Mouse (Mus musculus) cerebellum, adult 11 months (tissue): Measurements from ENCODE around the gene Fblim1.
A peak's percentile ranks its signal among the peaks of the same experiment; 100 is the strongest.
"Not testable (repeated sequence)": the region's sequence is repeated elsewhere in the genome, so short reads cannot be mapped to it uniquely, and the experiment has no call there.

Experiments
- DNase-seq: peaks from one replicate; pipeline ENCODE4 v3.0.0; 2022

The Fblim1 gene

DNA sequence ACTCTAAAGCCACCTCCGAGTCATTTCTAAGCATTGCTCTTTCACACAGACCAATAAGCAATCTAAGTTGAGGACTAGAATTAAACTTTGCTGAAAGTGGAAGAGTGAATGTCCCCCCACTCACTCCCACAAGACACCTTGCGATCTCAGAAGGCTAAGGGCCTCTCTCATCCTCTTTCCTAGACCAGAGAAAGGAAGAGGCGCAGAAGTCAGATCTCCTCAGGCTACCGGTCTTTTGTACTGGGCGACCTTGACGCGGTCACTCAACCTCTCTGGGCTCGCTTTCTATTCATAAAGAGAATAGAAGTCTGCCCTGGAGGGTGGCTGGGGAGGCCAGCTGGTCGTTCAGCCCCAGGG, 7.0 kb downstream of the Fblim1 start:
- no peak for DNase-seq

- no peak for DNase-seq
Observed at GRCm38 (mm10) chr4:141598199-141598893, 7.5 kb downstream of the Fblim1 start.

DNA sequence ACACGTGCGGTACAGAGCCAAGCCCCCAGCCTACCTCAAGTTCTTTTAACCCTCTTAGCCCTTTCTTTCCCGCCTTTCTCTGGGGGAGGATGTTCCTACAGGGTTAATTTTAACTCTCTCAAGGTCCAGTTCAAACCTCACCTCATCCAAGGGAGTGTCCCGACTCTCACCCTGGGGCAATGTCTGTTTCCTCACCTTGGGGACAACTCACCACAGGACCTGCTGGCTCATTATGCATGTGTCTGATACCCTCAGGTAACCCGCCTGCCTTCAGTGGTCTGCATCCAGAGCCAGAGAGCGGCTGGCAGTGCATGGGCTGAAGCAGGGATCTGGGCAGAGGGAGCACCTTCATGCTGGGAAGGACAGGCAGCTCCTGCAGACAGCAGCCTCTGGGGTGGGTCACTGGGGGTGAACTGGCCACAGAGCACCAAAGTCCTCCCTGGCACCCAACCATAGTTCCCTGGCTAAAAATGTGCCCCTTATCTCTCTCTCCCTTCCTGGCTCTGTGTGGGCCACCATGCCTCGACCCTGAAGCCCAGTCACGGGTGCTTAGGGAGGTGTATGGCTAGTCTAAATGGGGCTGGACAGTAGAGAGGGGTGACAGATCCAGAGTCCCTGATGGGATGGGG, 9.1 kb downstream of the Fblim1 start:
- no peak for DNase-seq

GRCm38 (mm10) chr4:141595605-141596268, 10.2 kb downstream of the Fblim1 start:
- DNase-seq: no peak

- DNase-seq: no peak
Observed at GRCm38 (mm10) chr4:141595138-141595537, 10.8 kb downstream of the Fblim1 start.

DNA sequence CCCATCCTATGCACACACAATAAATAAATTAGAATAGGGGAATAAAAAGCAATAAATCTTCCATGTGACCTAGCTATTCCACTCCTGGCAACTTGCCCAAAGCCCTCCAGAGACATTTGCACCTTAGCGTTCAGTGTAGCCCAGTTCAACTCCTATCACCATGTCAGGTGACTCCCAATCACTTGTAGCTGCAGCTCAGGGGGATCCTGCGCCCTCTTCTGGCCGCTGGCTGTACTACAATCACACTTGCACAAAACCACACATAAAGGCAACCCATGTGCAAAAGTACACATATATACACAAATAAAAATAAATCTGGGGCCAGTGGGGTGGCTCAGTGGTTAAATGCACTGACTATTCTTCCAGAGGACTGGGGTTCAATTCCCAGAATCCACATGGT, 14.3 kb downstream of the Fblim1 start:
- no peak for DNase-seq

DNA sequence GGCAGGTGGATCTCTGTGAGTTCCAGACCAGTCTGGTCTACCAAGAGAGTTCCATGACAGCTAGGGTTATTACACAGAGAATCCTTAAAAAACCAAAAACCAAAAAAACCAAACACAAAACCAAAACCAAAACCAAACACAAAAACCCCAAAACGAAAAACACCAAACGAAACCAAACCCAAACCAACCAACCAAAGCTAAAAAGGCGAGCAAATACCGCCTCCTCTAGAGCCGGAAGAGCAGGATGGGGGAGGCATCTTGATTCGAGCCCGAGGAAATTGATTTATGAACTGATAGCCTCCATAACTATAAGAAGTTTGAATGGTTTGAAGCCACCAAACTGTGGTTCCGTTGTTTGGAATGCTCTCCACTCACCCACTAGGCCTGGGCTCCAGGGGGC, 22.0 kb downstream of the Fblim1 start:
- DNase-seq: no peak

GRCm38 (mm10) chr4:141581051-141581450, 24.8 kb downstream of the Fblim1 start:
- no peak for DNase-seq

DNA sequence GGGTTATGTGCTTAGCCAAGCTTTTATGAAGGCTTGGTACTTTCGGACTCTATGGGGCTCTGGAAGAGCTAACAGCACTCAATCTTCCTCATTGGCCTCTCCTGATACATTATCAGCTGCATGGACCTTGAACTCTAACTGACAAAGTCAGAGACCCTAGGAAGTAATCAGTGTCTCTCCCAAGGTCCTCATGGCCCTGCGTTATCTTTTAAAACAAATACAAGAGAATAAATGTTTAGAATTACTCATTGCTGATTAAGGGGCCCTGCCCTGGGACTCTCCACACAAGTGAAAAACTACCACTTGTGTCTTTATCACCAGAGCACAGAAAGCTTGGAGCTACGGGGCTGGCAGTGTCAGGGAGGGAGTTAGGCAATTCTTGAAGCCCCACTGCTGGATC, 27.1 kb downstream of the Fblim1 start:
- no peak for DNase-seq

DNA sequence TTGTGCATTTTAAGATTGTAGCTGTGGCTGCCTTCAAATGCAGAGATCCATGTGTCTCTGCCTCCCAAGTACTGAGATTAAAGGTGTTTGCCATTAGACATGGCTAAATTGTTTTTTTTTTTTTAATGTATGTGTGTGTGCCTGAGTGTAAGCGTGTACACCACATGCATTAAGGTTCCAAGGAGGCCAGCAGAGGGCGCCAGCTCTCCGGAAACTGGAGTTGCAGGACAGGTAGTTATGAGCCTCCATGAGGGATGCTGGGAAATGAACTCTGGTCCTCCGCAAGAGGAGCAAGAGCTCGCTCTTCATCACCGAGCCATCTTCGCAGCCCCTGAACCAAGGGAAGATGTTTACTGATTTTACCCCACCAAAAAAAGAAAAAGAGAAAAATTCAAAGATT, 29.0 kb downstream of the Fblim1 start:
- no peak for DNase-seq

- no peak for DNase-seq
Observed at GRCm38 (mm10) chr4:141576404-141576803, 29.5 kb downstream of the Fblim1 start.

DNA sequence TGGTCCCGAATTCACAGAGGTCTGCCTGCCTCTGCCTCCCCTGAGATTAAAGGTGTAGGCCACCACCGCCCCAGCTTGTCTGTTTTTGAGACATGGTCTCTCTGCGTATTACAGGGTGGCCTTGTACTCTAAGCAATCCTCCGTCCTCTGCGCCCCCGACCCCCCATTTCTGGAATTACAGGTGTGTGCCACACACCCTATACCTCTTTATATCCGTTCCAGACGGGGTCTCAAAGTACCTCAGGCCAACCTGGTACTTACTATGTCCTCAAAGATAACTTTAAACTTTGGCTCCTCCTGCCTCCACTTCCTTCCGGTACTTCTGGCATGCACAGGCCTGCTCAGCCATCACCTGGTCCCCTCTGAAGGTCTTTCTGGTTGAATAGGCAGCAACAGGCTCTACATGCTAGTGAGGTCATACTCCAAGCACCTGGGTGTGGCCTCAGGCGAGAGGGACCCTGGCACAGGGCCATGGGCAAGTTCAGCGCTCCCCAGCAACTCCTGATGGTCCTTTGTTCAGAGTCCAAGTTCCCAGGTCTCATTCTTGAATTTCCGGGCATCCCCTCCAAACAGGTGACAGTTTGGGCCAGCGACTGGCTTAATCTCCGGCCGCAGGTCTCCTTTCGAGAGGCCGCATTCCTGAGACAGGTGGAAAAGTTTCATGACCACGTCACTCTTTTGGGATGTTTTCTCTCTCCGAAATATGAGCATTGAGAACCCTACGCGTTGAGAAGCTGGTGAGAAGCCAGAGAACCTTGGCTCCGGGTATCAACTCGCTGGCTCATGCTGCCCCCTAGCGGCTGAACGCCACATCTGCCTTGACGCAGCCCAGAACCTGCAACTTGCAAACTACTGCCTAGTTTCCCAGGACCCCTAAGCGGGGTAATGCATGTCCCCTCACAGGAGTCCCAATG, 30.9 kb downstream of the Fblim1 start:
- peak; percentile 69 for DNase-seq

DNA sequence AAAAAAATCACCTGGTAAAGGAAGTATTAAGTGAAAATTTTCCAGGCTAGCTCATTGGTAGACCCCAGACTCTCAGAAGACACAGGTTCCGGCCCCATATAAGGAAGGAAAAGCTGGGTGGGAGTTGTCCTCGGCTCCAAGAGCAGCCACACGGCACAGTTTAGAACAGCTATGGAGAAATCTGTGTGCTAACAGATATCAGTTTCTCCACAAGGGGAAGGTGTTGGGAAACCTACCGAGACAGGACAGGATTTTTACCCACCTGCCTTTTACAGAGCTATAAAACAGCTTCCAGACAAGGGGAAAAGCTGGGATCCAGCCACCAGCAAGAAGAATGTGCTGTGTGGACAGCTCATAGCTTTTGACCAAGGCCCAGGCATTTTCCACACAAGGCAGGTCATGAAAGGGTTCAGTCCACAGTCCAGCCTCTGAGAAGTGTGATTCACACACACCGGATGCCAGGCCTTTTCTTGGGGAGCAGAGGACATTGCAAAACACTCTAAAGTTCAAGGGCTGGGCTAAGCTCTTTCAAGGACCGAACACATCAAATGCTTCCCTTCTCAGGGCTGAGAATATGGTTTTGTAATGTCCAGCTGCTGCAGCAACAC, 32.4 kb downstream of the Fblim1 start:
- no peak for DNase-seq

DNA sequence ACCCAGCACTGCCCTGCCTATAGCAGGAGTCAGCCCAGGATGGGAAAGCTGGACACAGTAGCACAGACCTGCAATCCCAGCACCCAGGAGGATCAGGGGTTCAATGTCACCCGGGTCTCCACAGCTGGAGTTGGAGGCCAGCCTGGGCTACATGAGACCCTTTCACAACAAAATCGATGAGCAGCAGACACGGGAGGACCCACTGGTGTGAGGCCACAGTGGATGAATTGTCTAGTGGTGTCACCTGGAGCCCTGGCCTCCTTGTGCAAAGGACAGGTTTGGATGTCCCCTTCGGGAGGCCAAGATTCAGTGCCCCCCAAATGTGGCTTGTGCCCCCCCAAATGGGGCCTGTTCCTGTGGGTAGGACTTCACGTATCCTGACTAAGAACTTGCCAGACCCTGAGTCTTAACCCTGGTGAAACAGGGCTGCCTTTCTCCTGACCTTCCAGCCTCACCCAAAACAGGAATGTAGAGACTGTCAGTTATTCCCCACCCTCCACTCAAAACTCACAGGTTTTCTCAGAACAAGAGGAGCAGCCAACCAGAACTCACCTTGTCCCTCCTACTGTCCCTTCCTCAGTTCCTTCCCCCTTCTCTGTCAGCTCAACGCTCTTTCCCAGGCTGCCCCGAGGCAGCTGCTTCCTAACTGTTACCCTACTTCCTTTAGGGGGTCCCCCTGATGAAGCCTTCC, 33.1 kb downstream of the Fblim1 start:
- no peak for DNase-seq

DNA sequence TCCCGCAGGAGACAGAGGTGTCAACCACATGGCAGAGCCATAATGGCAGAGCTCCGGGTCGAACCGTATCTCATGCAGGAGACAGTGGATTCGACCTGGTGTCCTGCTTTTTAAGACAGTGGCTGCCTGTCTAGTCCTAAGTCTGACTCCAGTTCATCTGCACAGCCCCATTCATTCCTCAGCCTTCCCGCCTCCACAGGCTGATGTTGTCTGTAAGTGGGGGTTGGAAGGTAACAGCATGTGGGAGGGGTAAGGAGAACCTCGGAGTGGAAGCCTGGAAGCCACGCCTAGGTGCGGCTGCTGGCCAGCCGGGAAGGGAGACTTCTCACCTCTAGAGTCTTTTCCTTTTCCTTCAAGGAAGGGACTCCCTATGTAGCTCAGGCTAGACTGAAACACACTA, 34.0 kb downstream of the Fblim1 start:
- no peak for DNase-seq

- DNase-seq: no peak
Observed at GRCm38 (mm10) chr4:141571337-141571739, 34.6 kb downstream of the Fblim1 start.

DNA sequence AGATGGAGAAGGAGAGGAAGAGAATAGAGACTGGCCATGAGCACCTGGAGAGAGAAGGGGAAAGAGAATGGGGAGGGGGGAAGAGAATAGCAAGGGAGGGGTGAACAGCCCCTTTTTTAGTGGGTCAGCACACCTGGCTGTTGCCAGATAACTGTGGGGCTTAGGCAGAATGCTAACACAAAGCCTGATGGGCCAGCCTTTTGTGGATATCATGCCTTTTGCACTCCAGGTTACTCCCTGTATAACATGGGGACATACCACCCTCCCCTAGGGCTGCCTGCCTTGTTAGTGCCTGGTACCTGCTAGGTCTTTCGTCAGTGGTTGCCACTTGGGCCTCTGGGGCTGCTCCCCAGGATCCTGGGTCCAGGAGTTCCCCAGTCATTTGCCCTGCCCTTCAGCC, 35.1 kb downstream of the Fblim1 start:
- DNase-seq: no peak

- no peak for DNase-seq
Observed at GRCm38 (mm10) chr4:141570004-141570403, 35.9 kb downstream of the Fblim1 start.

GRCm38 (mm10) chr4:141568966-141569365, 36.9 kb downstream of the Fblim1 start:
- DNase-seq: no peak

- not testable (repeated sequence) for DNase-seq
Observed at GRCm38 (mm10) chr4:141567174-141567573, 38.7 kb downstream of the Fblim1 start.

- no peak for DNase-seq
Observed at GRCm38 (mm10) chr4:141566187-141566586, 39.7 kb downstream of the Fblim1 start.

GRCm38 (mm10) chr4:141565325-141565724, 40.6 kb downstream of the Fblim1 start:
- DNase-seq: no peak
